Mouse (Mus musculus): ENCODE results near the gene Gm28038.

DNA sequence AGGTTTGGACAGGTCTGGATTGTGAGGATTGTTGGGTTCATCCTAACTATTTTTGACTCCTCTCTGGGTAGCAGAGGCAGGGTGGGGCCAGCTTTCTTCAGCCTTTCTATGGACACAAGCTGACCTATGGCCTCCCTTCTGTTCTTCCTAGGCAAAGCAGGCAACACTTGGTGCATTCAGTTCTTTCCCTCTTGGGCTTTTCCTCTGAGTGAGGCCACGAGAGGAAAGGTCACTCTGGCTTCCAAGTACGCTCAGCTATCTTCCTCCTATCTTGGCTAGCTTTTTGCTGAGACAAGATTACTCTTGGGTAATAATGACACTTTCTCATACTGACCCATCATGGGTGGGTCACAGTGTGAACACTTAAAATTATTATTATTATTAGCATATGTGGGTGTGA, 2.4 kb downstream of the Gm28038 start:
- TF ChIP-seq CTCF (IDR thresholded peaks at IDR 0.05) = no peak
- no peak for TF ChIP-seq EP300 (IDR thresholded peaks at IDR 0.05)

All from lung, postnatal 0 days (tissue).